Mouse (Mus musculus): ENCODE data around the gene Noct.

DNA sequence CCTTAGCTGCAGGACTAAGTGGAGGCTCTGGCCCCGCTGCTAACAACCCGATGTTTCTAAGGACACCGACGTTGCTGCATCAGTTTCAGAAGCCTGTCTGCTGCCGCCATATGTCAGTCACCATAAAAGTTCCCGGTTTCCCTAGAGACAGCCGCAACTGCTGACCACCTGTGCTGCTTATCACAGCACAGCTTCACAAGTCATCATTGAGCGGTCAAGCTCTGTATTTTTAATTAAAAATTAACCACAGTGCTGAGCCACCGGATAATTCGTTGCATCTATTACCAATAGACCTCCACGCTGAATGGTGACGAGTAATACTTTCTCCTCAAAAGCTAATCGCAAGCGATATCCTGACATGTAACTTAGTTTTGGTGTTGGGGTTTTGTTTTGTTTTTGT, 19.4 kb upstream of the Noct start:
- TF ChIP-seq USF1 (IDR thresholded peaks at IDR 0.05; ENCODE audit: low read depth, low read length) (no peak), POLR2A (IDR thresholded peaks at IDR 0.05; ENCODE audit: low read depth, low read length) (no peak), NELFE (IDR thresholded peaks at IDR 0.05; ENCODE audit: low read depth, low read length) (no peak), ETS1 (conservative IDR thresholded peaks at IDR 0.05; ENCODE audit: low read depth, low read length) (no peak)

Measured in CH12.LX (cell line).